Mouse (Mus musculus) cerebellum, adult 2 months (tissue): ENCODE measurements around the gene Gm49388.

Experiments used
- CTCF ChIP-seq: fragments of 200-500 bp; IDR thresholded peaks from 2 replicates; pipeline ENCODE4 v1.5.1; 2011; ENCODE audit warnings: low read depth, mild to moderate bottlenecking, control low read depth, low read length, moderate library complexity, borderline replicate concordance; ENCODE audit not compliant: insufficient read depth
- POLR2A ChIP-seq: fragments of 200-500 bp; IDR thresholded peaks from 2 replicates; pipeline ENCODE4 v1.6.1; 2011; ENCODE audit warnings: low read length, control low read depth, borderline replicate concordance; ENCODE audit not compliant: insufficient read depth

GRCm38 (mm10) chr7:127772557-127772956, 12.9 kb upstream of the Gm49388 start:
- no peak for TF ChIP-seq CTCF
- TF ChIP-seq POLR2A = no peak
